Mouse (Mus musculus): ENCODE data around the gene Sema4a.
A peak's percentile ranks its signal among the peaks of the same experiment; 100 is the strongest.

The Sema4a gene

DNA sequence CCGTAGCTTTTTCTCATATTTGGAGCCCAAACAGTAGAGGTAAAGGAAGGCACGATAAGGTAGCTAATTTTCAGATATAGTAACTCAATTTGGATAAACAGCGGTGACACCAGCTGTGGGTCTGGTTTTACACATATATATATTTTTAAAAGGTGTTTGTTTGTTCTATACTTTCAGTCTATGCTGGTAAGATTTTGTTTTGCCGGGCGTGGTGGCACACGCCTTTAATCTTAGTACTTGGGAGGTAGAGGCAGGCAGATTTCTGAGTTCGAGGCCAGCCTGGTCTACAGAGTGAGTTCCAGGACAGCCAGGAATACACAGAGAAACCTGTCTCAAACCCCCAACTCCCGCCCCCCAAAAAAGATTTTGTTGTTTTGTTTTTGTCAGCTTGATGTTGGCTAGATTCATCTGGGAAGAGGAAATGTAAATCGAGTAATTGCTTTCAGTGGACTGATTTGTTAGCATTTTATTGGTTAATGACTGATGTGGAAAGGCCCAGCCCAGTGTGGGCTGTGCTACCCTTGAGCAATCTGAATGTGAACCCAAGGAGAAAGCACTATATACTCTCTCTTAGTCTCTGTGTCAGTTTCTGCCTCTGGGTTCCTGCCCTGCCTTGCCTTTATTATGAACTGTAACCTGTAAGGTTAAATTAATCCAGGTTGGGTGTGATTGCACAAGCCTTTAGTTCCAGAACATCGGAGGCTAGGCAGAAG is 35.1 kb downstream of the Sema4a start:
- no peak for DNase-seq (ENCODE audit: low read depth)

GRCm38 (mm10) chr3:88425330-88425689 is 35.7 kb downstream of the Sema4a start:
- no peak for DNase-seq (ENCODE audit: low read depth)

GRCm38 (mm10) chr3:88424605-88425329 is 36.2 kb downstream of the Sema4a start, which contains the start of gene Slc25a44:
TSS of gene Slc25a44 (minus strand) at chr3:88425139.
- peak; percentile 99 for DNase-seq (ENCODE audit: low read depth)

- DNase-seq (ENCODE audit: low read depth) = no peak
Measured at GRCm38 (mm10) chr3:88422020-88422720, 38.8 kb downstream of the Sema4a start.

- no peak for DNase-seq (ENCODE audit: low read depth)
Measured at GRCm38 (mm10) chr3:88420771-88421170, 40.2 kb downstream of the Sema4a start.

DNA sequence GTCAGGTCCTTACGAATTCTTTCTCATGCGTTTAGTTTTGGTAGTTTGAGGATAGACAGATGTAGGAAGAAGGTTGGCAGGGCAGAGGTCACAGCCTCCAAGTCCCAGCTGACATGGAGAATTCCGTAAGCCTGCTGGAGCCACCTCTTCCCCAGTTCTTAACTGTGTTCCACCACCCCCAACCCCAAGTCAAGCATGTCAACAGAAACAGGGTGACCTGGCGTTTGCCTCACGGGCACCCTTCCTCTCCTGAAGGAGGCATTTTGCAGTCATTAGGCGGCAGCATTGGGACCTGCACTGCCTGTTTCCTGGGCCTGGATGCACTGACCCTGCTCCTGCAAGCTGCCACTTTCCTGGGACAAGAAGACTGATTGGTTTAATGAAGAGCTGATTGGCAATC is 43.0 kb downstream of the Sema4a start:
- DNase-seq (ENCODE audit: low read depth) = no peak

GRCm38 (mm10) chr3:88415668-88416067 is 45.3 kb downstream of the Sema4a start:
- no peak for DNase-seq (ENCODE audit: low read depth)

DNA sequence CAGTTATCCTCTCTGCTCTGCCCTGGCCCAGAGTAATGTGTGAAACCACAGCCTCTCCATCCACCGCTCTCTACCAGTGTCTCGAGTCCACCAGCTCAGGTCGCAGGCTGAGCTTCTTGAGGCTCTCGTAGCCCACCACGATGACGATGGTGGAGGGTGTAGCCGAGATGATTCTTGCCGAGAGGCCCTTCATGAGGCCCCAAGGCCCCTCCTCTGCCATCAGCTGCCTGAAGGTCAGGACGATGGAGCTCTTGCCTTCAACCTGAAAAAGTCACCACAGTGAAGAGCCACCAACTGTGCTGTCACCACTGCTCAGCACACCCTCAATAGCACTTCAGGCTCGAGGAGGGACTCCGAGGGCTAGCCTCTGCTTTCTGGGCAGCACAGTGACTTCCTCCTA is 48.3 kb downstream of the Sema4a start:
- DNase-seq (ENCODE audit: low read depth) = no peak

GRCm38 (mm10) chr3:88411681-88412080 is 49.3 kb downstream of the Sema4a start:
- no peak for DNase-seq (ENCODE audit: low read depth)

DNA sequence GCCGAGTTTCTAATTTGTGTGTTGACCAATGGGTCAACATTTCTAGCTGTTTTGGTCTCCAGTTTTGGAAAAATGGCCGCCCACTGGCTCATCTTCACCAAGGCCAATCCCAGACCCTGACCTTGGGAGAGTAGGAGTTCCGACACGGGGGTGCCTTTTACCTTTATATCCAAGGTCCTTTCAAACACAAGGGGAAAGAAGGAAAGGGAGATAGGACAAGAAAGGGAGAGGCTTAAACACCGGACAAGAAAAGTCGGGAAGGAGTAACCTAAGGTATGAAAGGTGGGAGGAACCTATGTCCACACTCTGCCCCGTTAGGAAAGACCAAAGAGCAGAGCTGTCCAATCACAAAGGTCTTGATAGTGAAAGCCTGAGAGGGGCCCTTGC is 50.3 kb downstream of the Sema4a start:
- DNase-seq (ENCODE audit: low read depth) = no peak

GRCm38 (mm10) chr3:88409741-88410644 is 51.0 kb downstream of the Sema4a start, which contains the start of gene Pmf1:
TSS of gene Pmf1 (minus strand) at chr3:88410331.
- peak; percentile 90 for DNase-seq (ENCODE audit: low read depth)

DNA sequence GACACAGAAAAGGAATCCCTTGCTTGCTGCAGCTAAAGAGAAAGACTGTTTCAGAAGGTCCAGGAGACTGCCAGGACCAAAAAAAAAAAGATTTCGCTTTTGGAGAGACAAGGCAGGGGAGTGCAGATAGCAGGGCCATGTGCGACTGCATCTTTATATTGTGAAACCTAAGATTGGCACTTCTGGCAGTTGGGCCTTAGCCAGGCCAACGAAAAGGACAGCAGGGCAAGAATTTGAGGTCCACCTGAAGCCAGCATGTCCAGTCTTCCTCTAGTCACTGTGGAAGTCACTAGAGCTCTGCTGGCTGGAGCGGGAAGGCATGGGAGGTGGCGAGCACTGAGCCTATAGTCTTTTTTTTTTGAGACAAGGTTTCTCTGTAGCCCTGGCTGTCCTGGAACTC is 52.0 kb downstream of the Sema4a start:
- DNase-seq (ENCODE audit: low read depth) = no peak

DNA sequence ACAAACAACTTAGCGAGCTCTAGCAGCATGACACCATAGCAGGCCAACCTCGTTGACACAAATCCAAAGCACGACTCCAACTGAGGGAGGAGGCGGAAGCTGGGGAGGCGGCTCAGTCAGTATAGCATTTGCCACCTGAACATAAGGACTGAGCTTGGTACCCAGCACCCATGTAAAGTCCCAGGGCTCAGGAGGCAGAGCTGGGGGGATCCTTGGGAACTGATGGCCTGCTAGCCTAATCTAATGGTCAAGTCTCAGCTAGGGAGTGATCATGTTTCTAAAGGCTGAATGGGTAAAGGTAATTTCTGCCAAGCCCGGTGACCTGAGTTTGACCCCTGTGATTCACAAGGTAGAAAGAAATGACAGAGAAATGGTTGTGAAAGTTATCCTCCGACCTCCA is 53.5 kb downstream of the Sema4a start:
- DNase-seq (ENCODE audit: low read depth) = no peak

DNA sequence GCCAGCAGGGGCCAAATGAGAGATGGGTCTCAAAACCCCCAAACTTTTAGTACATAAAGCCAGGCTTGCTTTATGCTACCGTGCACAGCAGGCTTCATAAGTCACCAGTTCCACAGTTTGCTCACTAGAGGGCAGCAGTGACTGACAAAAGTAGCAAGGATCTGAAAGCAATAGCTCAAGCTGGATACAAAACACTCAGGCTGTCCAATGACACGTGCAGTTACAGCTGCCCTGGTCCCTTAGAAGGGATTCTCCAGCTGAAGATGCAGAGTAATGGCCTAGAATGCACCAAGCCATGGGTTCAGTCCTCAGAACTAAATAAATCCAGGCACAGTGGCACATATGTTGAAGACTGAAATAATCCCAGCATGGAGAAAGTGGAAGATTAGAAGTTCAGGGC is 53.9 kb downstream of the Sema4a start:
- DNase-seq (ENCODE audit: low read depth) = peak; percentile 52

DNA sequence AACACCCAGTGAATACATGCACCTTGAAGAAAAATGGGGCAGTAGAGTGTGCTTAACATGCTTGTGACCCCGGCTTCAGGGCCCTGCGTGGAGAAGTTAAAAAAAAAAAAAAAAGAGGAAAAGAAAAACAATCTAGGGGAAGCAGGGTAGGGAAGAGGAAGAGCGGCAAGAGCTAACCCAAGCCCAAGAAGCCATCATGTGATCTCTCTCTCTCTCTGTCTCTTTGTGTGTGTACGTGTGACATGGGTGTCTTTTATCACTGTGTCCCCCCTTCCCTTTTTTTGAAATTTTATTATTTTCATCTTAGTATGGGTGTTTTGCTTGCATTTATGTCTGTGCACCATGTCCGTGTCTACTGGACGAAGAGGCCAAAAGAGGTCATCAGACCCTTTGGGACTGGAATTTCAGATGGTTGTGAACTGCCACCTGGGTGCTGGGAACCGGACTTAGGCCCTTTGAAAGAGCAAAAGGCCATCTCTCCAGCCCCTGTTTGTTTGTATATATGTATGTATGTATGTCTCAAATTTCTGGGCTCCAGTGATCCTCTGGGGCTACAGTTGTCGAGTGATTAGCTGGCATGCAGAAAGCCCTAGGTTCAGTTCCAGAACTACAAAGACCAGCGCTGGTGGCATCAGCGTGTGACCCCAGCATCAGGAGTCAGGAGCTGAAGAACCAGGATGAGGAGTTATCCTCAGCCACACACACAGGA is 57.3 kb downstream of the Sema4a start:
- DNase-seq (ENCODE audit: low read depth) = no peak

GRCm38 (mm10) chr3:88398666-88399065 is 62.3 kb downstream of the Sema4a start:
- DNase-seq (ENCODE audit: low read depth) = no peak

GRCm38 (mm10) chr3:88395742-88396141 is 65.2 kb downstream of the Sema4a start:
- no peak for DNase-seq (ENCODE audit: low read depth)

GRCm38 (mm10) chr3:88395288-88395687 is 65.7 kb downstream of the Sema4a start:
- no peak for DNase-seq (ENCODE audit: low read depth)

- DNase-seq (ENCODE audit: low read depth) = no peak
Measured at GRCm38 (mm10) chr3:88393776-88394375, 67.1 kb downstream of the Sema4a start.
